Mouse (Mus musculus) embryo, embryonic 9.5 days (tissue): ENCODE data around the gene Anp32a.
A peak's percentile ranks its signal among the peaks of the same experiment; 100 is the strongest.

ENCODE experiments used
- DNase-seq: peaks from one replicate; pipeline ENCODE4 v3.0.0-alpha.2; 2017; ENCODE audit errors: extremely low spot score

The Anp32a gene

DNA sequence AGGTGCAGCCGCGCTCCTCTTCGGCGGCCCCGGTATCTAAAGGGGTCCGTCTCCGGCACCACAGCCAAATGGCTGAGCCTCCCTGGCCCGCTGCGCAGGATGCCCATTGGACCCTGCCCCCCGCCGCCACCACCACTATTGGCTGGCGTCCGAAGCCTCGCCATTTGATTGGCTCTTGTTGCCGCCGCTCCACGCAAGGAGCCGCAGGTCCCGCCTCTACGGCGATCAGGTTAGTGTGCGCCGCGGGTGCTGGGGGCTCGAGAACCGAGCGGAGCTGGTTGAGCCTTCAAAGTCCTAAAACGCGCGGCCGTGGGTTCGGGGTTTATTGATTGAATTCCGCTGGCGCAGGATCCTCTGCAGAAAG, at the start of gene Anp32a:
TSS of gene Anp32a (plus strand) at position 171 of the 364 bp plus-strand sequence.
- peak; percentile 98 for DNase-seq

DNA sequence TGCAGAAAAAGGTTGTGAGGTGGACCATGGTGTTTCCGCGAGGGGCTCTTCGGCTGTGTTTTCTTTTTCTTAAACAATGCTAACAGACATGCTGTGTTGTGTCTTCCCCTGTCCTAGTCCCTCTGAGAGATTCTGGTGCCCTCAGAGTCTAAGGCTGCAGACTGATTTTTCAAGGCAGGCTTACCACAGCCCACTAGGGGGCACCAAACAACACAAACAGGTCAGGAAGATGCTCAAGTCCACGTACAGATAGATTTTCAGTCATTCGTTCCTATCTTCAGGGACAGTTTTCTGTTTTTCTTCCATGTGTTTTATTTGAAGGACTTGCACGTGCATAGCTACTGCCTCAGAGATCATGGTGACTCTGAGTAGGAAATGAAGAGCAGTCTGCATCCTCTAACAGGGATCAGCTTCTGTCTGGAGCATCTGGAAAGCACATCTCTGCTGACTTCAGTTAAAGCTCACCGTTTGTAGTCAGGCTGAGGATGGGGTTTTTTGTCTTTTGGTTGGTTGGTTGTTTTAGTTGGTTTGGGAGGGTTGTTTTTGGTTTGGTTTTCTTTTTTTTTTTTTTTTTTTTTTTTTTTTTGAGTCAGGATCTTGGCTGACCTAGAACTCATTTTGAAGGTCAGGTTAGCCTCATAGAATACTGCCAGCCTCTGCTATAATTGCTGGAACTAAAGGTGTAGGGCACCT, 45.9 kb upstream of the Anp32a start:
- DNase-seq, result peak; percentile 71

DNA sequence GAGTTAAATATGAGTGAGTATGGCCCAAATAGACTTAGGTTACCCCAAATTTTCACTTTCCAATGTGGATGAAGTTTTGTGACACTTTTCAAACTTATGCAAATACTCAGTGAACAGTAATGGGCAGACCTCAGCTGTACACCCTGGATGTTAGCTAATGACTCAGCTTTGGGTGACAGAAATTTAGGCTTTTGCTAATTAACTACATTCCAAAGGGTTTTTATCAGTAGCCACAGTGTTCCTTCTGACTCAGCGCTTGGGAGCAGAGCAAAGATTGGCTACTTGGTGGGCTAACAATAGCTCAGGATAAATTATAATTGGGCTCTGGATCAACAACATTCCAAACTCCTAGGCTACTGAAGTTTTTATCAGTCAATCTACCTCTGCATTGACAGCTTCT, 44.2 kb upstream of the Anp32a start:
- no peak for DNase-seq

DNA sequence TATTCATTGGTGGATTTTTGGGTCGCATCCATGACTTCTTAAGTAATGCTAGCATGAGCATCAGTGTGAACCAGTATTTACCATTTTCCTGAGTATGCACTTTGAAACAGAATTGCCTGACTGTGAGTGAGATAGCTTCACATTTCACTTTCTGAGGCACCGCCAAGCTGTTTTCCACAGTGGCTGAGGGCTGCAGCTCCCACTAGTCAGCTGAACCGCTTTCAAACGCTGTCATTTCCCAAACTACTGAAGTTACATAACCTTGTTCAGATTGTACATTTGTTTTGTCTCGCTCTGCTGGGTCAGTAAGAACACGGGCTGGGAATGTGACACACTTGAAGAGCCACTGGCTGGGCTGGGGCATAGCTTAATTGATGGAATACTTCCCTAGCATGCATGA, 25.5 kb upstream of the Anp32a start:
- no peak for DNase-seq

DNA sequence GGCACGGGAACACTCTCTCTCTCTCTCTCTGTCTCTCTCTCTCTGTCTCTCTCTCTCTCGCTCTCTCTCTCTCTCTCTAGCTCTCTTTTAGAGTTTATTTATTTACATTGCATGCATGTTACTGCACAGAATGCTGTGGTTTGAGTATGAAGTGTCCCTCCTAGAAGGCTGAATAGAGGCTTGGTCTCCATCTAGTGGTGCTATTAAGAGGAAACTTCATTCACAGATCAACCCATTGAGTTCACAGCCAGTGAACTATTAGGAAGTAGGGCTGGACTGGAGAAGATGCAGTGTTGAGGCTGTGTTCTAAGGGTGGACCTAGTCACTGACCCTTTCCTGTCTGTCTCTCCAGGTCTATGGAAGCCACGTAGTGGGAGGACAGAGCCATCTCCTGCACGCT, 22.4 kb upstream of the Anp32a start:
- no peak for DNase-seq

DNA sequence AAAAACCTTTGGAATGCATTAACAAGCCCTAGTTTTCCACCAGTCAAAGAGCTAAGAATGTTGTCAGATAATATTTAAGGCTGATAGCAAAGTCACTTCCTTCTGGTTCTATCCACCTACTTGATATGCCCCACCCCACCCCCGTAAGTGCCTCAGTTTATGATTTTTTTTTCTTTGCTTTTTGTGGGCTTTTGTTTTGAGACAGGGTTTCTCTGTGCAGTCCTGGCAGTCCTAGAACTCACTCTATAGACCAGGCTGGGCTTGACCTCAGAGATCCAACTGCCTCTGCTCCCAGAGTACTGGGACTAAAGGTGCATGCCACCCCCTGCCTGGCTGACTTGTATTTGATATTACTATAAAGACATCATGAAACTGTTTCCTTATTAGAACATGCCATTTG, 17.3 kb upstream of the Anp32a start:
- DNase-seq, result no peak

DNA sequence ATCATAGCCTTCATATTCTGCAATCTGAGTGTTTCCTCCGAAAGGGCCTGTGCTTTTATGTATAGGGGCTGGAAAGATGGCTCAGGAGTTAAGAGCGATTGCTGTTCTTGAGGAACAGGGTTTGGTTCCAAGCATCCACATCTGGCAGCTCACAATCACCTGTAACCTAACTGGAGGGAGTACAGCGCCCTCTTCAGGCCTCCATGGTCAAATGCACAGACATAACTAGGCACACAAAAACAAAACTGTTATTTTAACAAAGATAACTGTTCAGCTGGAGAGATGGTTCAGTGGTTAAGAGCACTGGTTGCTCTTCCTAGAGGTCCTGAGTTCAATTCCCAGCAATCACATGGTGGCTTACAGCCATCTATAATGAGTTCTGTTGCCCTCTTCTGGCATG, 15.1 kb upstream of the Anp32a start:
- DNase-seq, result no peak

DNA sequence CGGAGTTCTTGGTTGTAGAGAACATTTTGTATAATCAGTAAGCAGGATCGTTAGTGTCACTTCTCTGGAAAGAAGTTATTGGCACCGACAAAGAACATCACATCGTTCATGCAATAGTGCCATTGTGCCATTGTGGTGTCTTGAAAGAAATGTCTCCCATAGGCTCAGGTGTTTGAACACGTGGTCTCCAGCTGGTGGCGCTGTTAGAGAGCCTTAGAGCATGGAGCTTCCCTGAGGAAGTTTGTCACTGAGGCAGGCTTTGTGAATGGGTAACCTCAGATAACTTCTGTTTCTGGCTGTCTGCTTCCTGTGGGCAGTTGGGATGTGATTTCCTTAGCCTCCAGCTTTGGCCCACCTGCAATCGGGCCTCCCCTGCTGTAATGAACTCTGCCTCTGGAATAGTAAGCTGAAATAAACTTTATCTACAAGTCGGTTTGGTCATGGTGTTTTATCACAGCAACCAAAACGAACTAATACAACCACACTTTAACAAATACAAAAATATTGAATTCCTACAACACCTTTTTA, 6.7 kb upstream of the Anp32a start:
- DNase-seq, result no peak

DNA sequence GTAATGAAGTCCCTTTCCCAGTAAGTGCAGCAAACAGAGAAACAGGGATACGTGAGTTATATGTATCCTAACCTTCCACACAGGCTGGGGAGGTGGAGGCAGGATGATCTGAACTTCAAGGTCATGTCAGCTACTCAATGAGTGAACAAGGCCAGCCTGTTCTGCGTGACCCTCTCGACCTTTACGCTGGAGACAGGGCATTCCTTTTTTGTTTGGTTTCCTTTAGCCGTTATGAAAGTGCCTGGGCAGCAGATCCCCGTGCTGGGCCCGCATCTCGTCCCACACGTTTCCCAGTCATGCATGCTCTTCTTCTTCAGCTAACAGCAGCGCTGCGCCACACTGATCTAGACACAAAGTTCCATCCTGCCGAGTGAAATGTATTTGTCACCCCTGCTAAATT, 5.7 kb upstream of the Anp32a start:
- DNase-seq, result no peak

DNA sequence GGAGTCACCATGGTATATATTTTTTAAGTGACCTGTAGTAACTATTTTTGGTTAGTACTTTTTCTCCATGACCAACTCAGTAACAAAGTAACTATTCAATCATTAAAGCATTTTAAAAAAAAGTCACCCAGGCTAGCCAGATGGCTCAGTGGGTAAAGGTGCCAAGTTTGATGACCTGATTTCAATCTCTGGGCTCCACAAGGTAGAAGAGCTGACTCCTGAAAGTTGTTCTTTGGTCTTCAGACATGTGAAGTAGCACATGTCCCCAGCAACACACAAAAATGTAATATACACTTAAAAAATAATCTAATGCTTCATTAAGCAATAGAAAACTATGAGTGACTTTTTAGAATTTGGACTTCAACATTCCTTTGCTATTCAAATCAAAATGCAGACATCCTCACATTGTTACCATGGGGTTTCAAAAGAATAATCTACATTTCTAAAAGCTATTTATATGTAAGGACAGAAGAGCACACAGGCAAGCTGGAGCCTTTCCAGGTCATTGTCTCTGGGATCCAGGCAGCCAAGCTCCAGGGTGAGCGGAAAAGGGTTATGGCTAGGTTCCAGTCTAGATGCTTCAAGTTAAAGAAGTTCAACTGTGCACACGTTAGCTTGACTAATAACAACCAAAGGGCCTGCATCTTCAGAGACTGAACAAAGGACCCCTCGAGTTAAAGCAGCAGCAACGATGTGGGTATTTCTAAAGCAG, 3.0 kb upstream of the Anp32a start:
- no peak for DNase-seq

DNA sequence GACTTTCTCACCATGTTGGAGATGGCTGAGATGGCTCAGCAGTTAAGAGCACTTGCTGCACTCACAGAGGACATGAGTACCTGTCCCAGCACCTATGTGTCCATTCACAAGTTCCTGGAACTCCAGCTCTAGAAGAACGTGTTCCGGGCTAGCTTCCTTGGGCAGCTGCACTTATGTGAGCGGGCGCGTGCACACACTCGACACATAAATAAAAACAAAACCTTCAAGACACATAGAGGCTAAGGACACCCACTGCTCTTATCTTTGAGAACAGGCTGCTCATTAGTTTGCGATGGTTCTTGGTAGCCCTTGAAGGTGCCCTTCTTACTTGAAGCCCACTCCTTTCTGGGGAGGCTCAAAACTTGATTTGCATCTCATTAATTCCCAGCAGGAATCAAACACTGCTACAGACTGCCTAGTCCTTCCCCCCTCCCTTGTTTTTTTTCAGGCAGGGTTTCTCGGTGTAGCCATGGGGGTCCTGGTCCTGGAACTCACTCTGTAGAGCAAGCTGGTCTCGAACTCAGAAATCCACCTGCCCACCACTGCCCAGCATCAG, 2.4 kb upstream of the Anp32a start:
- DNase-seq, result no peak

DNA sequence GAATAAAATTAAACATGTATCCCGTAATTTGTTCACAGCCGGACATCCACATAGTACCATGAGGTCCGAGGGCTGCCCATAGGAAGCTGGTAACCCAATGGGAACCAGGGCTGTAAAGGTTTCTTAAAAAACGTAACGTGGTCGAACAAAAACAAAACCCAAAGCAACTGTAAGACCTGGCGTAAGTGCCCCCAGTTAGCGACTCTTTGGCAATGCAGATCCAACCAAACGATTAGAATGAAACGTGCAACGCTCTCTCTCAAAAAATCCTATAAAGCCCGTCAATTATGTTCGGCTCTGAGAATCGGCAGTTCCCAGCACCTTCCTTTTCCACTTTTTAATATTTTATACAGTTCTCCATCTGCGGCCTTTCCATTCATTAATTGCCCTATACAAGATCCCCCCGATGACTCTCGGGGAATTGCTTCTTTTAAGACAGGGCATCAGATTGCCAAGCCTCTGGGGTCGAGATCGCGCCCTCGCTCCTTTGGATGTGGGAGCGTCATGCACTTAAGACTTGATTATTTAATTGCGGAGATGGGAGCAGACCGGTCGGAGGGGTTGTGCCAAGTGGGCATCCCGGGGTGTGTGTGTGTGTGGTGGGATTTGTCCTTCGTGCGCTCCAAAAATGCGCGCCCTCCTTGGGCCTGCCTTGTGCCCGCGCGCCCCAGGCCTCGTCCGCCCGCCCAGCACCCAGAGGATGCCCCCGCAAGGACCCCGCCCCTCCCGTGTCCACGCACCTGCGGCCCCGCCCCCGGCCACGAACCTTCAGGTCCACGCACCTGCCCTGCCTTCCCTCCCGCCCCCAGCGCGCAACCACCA, 581 bp upstream of the Anp32a start:
- no peak for DNase-seq

DNA sequence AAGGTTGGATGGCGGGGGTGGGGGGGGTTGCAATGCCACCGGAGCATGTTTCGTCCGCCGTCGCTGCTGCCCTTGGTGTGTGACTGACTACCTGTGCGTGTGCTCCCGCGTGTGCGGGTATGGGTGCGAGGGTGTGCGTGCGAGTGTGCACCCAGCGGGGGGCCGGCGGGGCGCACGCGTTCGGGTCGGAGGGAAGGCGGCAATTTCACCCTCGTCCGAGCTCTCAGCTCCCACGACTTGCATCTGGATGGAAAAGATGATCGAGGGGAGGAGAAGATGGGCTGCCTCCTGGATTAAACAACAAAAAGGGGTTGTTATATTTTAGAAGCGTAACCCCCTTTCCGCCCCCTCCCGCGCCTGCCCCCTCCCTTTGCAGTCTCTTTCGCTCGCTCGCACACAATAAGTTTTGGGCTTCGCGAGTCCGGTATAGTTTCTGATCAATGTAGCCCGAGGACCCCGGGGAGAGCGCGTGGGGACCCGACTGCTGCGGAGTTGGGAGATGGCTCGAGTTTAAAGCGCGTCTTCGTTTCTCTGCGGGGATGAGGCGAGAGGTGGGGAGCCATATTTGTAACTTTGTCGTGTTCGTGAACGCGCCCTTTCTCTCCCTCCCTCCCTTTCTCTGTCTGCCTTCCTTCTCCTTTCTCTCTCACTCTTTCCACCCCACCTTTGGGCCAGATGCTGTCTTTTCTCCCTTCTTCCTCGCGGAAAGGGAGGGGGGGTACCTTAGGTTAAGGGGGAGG, 778 bp downstream of the Anp32a start:
- DNase-seq, result peak; percentile 61

DNA sequence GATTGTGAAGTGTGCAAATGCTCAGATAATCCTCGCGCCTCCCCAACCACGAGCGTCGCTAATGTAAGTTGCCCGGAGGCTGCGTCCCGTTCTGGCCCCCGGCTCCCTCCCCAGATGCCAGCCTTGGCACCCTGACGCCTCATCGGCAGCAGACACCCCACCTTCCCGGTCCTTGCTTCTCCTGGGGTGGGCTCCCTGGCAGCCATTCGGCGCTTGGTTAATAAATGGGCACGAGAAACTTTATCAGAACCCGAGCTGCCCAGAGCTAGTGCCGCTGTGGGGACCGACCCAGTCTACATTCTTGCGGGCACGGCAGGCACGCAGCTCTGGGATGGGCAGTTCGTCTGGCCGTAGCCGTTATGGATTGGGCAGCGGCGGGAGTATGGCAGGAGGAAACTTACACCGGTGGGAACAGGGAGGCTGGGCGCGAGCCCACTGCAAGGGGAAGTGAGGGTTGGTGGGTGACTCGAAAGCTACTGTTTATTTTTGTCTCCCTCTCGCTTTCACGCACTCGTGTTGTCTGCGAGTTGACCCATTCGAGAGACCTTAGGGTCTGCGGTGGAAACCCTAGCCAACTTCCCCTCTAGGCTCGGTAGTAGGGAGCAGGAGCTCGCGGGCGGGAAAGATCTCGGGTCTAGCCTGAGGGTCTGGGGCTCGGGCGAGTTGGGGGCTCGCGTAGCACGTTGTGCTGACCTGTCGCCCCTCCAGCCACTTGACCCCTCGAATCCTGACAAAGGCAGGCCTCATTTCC, 1.5 kb downstream of the Anp32a start:
- DNase-seq, result peak; percentile 83

DNA sequence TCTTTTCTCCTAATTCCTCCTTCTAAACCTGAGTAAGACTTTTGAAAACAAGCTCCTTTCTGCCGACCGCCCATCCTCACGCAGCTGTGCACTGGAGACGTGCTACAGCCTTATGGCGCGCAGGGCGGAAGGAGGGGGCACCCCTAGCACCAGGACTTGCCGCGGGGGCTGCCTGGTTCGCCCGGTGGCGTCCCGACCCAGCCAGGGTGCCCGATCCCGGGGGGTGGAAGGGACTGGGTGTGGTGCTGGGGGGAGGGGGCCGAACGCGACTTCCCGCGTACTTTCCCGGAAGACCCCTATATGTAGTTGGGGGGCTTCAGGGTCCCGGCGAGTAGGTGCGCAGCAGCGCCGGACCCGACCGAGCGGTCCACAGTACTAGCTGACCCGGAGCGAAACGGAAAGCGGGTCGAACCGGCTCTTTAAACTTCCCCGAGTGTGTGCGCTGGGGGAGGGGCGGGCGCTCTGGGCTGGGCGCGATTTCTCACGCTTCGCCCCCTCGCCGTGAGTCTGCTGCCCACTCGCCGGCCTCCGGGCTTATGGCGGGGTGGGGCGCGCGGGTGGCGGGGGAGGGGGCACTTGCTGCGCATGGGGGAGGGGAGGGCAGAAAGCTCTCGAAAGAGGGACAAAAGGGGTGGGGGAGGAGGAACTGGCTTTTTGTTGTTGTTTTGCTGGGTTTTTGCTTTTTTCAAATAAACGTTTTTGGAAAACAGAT, 2.3 kb downstream of the Anp32a start:
- peak; percentile 85 for DNase-seq

DNA sequence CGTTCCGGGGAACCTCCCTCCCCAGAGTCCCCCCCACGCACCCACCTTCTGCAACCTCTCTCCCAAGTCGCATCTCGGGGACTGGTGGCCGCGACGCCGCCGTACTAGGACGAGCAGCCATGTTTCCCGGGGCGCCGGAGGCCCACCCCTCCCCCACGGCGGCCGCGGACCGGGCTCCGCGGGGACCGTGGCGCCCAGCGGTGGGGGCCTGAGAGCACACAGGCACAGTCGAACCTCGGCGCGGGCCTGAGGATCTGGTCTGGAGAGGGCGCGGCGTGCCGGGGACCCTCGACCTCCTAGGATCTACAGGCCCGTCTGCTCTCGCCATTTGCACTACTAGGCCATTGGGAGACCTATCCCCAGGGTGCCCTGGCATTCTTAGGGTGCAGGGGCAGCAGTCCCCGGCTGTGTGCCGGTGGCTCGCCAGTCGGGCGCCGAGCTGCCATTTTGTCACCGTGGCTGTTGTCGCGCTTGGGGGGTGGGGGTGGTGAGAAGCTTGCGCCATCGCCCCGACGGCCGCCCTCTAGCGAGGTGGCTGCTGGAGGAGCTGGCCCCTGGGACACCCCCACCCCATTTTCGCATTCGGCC, 2.9 kb downstream of the Anp32a start:
- peak; percentile 82 for DNase-seq

DNA sequence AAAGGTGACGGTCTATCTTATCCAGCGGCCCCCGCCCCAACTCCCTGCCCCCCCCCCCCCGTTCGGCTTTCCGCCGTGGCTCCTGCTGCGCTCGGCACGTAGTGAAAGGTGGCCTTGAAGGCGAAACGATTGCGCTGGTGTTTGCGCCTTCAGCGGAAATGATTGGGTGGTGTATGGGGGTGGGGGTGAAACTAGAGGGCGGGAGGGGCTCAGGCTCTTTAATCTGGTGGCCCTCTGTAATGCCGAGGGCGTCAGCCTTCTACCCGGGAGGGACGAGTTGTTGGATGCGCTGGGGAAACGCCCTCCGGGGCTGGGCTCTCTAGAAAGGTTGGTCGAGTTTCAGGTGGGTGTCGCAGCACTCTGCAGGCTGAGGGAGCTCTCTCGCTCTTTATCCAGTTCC, 3.5 kb downstream of the Anp32a start:
- peak; percentile 71 for DNase-seq

DNA sequence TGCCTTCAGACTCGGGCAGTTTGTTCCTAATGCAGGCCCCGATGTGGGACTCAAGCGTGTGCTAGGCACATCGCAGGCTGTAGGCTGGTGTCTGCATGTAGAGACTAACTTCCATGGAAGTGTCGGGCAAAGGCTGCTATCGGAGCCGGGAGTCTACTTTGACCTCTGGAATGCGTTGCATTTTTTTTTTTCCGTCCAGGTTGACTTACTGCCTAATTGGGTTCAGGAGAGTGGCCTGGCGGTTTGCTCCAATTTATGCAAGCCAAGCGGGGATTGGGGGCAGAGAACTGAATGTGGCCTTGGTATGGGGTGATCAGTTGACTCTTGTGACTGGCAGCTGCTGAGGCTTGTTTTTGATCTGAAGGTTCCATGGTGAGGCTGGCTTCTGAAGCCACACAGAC, 4.0 kb downstream of the Anp32a start:
- no peak for DNase-seq

DNA sequence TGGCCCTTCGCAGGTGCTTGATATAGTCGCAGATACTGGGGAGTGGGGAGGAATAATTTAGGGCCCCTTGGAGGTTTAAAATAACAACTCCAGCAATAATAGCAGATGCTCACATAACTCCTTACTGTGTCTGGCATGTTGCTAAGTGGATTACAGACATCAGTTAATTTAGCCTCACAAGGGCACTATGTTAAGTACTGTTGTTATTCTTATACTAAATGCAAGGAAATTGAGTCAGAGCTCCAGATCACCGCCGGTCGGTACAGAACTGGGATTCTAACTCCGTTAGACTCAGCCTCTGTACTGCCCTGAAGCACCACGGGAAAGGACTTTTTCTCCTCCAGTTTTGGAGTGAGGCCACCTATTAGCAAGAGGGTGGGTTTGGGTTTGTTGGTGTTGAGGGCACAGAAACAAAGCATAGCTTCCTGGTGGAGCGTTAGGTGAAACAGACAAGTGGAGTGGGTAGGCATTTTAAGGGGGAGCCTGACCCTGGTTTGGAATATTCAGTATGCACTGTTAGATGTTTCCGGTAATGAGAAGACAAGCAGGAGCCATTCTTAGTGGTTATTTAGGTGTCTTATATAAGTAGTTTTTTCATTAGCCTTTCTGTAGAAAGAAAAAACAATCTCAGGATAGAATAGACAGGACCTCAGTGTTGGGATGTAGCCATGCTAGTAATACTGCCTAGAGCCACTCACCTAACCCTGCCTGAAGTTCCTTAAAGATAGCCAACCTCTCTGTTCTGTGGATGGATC, 4.7 kb downstream of the Anp32a start:
- DNase-seq, result no peak
